Mouse (Mus musculus) kidney, postnatal 25 days (tissue): ENCODE data around the gene Lrrc23.

Source experiments
- DNase-seq, 2 experiments: peaks; one replicate each; pipeline ENCODE4 v3.0.0; 2021; ENCODE audit warnings: mixed read lengths in 2 of 2

Gene Lrrc23

DNA sequence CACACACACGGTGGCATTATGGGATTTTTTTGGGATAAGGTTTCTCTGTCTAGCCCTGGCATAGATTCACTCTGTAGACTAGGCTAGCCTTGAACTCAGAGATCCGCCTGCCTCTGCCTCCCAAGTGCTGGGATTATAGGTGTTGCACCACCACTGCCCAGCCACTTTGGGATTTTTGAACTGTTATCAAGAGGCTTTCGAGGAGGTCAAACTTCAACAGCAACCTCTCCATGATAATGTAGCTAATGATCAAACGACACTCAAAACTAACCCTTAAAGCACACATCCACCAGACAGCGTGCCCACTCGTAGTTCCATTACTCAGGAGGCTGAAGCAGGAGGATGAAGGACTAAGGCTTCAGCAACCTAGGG lies 28.4 kb upstream of the Lrrc23 start:
- DNase-seq: no peak

DNA sequence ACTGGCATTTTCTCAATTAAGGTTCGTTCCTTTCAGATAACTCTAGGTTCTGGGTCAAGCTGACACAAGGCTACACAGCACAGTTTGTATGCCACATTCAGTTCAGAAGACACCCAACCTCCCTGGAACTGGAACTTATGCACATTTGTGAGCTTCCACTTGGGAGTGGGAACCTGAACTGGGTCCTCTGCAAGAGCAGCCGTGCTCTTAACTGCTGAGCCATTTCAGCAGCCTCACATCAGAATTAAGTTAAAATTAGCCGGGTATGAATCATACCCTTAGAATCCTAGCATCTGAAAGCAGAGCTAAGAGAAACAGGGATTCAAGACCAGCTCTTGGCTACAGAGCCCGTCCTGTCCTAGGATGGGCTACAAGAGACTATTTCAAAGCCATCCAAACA lies 27.8 kb upstream of the Lrrc23 start:
- no peak for DNase-seq

DNA sequence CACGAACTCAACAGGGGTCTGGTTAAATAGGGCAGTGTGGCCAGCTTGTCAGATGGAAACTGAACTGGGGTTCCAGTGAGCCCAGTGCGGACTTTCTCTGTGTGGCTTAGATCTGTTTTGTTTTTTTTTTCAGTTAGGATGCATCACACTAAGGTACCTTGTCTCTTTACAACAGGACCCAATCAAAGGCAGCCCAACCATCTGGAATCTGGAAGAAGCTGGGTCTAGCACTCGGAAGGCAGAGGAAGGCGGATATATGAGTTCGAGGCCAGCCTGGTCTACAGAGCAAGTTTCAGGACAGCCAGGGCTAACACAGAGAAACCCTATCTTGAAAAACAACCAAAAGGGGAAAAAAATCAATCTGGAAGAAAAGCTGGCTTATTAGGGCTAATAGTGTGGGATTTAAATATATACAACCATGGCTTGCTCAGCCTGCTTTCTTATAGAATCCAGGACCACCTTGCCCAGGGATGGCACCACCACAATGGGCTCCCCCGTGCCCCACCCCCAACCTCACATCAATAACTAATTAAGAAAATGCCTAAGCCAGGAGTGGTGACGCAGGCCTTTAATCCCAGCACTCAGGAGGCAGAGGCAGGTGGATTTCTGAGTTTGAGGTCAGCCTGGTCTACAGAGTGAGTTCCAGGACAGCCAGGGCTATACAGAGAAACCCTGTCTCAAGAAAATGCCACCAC lies 27.1 kb upstream of the Lrrc23 start:
- DNase-seq: no peak

- peak; percentile 99 for DNase-seq
These were observed 26.1 kb upstream of the Lrrc23 start for GRCm38 (mm10) chr6:124805341-124806321.

DNA sequence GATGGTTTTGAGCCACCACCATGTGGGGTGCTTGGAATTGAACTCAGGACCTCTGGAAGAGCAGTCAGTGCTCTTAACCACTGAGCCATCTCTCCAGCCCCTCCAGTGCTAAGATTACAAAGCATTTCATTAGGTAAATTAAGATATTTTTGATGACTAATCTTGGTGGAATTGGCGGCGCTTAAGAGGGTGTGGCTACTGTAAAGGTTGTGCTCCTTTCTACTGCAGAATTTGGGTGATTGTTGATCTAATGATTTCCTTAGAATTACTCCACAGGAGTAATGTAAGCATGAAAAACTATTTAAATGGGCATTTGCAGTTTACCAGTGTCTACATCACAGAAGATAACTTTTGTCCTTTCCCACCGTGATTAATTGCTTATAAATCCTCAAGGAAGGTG lies 24.8 kb upstream of the Lrrc23 start:
- peak in 1 of 2 experiments; percentile 6 for DNase-seq

GRCm38 (mm10) chr6:124803691-124804090 lies 24.2 kb upstream of the Lrrc23 start:
- DNase-seq: peak in 1 of 2 experiments; percentile 16

- DNase-seq: peak in 1 of 2 experiments; percentile 4
These were observed 23.5 kb upstream of the Lrrc23 start for GRCm38 (mm10) chr6:124803061-124803460.

DNA sequence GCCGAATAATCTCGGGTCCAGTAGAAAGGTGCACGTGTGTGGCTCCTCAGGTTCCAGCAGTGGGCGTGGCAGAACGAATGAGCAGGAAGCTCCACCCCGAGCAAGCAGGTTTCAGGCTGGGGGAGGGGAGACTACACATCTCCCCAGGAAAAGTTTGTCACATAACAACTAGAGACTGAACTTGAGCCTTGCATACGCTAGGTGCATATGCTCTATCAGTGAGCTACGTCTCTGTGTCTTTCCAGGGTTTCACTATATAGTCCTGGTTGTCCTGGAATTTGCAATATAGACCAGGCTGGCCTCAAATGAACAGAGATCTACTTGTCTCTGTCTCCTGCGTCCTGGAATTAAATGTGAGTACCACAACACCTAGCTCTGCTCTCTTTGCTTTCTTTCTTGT lies 22.9 kb upstream of the Lrrc23 start:
- peak in 1 of 2 experiments; percentile 32 for DNase-seq

GRCm38 (mm10) chr6:124796200-124796599 lies 16.7 kb upstream of the Lrrc23 start:
- DNase-seq: no peak

DNA sequence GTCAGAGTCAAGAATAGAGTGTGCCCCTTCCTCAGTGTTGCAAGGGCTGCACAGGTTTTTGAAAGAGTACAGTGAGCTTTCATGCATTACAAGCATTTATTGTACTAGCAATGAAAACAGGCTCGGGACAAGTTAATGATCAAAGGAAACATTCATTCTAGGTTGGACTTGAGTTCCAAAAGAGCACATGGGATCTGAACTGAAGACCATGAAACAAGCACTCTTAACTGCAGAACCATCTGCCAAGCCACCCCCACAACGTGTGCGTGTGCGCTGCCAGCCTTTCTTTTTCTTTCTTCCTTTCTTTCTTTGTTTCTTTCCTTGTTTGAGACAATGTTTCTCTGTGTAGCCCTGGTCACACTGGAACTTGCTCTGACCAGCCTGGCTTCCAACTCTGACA lies 16.3 kb upstream of the Lrrc23 start:
- peak; percentile 49 to 53 for DNase-seq

- DNase-seq: peak in 1 of 2 experiments; percentile 40
These were observed 12.4 kb upstream of the Lrrc23 start for GRCm38 (mm10) chr6:124791911-124792310.

DNA sequence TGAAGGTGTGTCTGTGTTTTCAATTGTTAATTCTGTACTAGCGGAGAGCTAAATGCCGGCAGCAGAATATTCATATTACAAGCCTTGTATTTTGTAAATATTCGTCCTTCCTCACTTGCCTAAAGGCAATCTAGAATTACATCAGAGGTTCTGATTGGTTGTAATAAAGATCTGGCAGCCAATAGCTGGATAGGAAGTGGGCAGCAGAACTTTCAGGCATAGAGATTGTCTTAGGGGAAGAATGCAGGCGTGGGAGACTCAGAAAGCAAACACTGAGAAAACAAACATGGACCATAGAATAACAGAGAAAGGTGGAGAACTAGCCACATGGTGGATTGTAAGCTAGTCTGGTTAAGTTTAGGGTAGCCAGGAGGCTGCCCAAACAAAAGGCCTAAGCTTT lies 10.6 kb upstream of the Lrrc23 start:
- DNase-seq: no peak

DNA sequence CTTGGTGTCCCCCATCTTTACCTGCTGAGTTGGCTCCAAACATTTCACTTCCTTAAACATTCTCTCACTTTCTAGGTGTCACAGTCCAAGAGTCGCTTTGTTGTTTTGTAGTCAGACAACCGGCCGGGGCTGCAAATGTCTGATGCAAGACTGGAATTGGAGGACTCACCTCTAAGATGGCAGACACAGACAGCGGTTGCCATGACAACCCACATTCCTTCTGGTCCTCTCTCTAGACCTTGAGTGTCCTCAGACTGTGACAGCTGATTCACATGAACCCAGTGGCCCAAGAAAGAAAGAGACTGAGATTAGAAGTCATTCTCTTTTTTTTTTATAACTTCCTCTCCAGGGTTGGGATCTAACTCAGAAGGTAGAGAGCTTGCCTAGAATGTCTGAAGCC lies 10.0 kb upstream of the Lrrc23 start:
- peak in 1 of 2 experiments; percentile 43 for DNase-seq

DNA sequence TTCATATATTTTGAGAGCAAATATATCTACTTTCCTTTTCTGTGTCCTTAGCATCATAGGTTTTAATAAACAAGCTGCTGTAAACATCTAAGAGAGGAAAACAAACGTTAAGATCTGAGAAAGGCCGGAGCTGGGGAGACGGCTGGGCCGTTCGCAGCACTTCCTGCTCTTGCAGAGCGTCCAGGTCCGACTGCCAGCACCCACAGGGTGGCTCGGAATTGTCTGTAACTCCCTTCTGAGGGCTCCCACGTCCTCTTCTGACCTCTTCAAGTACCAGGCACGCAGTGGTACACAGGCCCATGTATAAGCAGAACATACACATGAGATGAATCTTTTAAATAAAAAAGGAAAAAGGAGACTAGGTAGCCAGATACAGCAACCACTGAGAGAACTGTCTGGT lies 8.2 kb upstream of the Lrrc23 start:
- DNase-seq: no peak

DNA sequence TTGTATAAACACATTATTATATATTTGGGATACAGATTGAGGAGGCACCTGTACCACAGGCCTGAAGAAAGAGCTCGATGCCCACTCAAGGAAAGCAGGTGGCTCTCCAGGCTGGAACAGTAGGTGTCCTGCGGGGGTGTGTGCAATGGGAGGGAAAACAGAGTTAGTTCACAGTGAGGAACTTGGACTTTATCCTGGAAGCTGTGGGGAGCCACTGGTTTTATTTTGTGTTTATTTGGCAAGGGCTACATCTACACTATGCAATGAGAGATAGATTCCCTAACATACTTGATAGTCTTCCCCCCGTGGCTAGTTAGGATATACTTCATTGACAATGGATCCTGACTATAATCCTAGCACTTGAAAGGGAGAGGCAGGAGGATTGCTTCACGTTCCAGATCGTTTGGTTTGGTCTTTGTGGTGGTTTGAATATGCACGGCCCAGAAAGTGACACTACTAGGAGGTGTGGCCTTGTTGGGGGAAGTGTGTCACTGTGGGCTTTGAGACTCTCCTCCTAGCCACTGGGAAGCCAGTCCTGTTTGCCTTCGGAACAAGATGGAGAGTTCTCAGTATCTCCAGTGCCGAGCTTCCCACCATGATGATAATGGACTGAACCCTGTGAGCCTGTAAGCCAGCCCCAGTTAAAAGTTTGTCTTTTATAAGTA lies 7.4 kb upstream of the Lrrc23 start:
- DNase-seq: peak; percentile 39 to 70

DNA sequence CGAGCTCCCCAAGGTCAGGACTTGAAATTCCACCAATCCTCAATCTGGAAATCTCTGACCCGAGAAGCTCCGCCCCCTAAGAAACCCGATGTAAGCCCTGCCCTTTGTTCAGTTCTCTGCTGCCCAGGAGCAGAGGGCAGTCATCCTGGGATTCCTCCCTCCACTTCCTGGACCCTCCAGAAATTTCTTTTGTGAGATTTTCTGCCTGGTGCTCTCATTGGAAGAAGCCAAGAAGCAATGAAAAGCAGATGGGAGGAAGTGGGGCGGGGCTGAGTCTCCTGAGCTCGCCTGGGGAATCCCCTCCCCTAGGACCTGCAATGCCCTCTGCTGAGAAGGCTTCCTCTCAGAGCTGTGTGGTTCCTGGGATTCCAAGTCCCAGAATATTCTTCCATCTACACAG lies 2.9 kb upstream of the Lrrc23 start:
- DNase-seq: peak; percentile 56 to 65

- DNase-seq: no peak
These were observed 1.4 kb upstream of the Lrrc23 start for GRCm38 (mm10) chr6:124780917-124781316.

- peak; percentile 53 to 59 for DNase-seq
These were observed 473 bp upstream of the Lrrc23 start for GRCm38 (mm10) chr6:124779984-124780416.

DNA sequence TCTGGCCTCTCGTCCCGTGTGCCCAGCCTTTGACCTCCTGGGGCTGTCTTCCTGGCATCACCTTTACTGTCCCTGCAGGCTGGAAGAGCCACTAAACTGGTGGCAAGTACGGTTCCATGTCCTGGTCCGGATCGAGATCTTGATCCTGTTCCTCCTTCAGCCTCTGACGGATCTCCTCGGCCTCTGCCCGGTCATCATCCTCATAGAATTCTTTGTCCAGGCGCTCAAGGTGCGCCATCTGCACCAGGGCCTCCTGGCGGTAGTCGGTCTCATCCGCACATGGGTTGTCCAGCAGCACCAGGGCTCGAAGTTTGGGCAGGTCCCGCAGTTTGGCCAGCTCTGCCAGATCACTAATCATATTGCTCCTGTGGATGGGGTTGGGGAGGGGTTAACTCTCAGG lies 9.0 kb downstream of the Lrrc23 start:
- no peak for DNase-seq

GRCm38 (mm10) chr6:124770013-124770412 lies 9.5 kb downstream of the Lrrc23 start:
- DNase-seq: no peak

- DNase-seq: peak; percentile 31 to 62
These were observed 10.3 kb downstream of the Lrrc23 start, which contains the start of gene Eno2 for GRCm38 (mm10) chr6:124769101-124769765. Gene Eno2, minus strand, starts transcription at chr6:124769673.

GRCm38 (mm10) chr6:124768704-124769044 lies 10.9 kb downstream of the Lrrc23 start:
- DNase-seq: no peak
